Mouse (Mus musculus) left cerebral cortex, postnatal 4 days (tissue): Measurements from ENCODE around the gene Ppm1m. TPM values are rescaled to one million over a fixed set of nuclear protein-coding genes. Genes with fewer than 3 reads are reported as not detected.

ENCODE experiments used
- DNase-seq: peaks from one replicate; pipeline ENCODE4 v3.0.0-alpha.2; 2022
- intact Hi-C: fragments of 180-260 bp; cut with DNase I; formaldehyde crosslinking; loops from one replicate; pipeline ENCODE4 v1.15.1; 2025
- microRNA-seq: library from miRNA; unstranded; fragments of <30 nt; microRNA quantifications from one replicate; pipeline ENCODE4 v1.2.0, GENCODE M21; 2022
- total RNA-seq, 2 experiments: library from RNA; stranded (reverse); gene quantifications; 2 replicates each; pipeline ENCODE4 v1.2.3; 2021

The Ppm1m gene
- total RNA-seq, 2 experiments from 2014 or later = 16.1 to 18.7 TPM

- DNase-seq = no peak
- intact Hi-C loops = no loop called here
These were observed 32.8 kb downstream of the Ppm1m start for GRCm38 (mm10) chr9:106166709-106167108.

DNA sequence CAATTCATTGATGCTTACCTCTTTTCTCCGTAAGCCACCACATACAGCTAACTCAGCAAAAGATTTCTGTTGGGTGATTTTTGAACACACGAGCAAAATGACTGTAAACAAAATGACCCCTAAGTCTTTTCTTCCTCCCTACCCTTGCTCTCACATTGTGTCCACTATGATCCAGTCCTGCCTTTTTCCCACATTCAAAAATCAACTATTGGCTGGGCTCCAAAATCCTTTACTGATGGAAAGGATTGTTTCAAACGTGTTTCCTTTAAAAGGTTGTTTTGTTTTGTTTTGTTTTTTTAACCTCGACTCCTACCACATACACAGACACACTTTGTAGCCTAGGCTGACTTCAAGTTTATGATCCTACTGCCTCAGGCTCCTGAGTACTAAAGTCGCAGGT, 39.1 kb downstream of the Ppm1m start:
- intact Hi-C loops = no loop called here
- DNase-seq = no peak

- intact Hi-C loops = no loop called here
- DNase-seq = peak; percentile 98
These were observed 39.7 kb downstream of the Ppm1m start for GRCm38 (mm10) chr9:106159784-106160301.

- DNase-seq = no peak
- intact Hi-C loops = no loop called here
These were observed 40.3 kb downstream of the Ppm1m start for GRCm38 (mm10) chr9:106159237-106159636.

- intact Hi-C loops = no loop called here
- DNase-seq = no peak
These were observed 41.5 kb downstream of the Ppm1m start, which contains the start of gene Glyctk for GRCm38 (mm10) chr9:106158037-106158491. Gene Glyctk, minus strand, starts transcription at chr9:106158138.

DNA sequence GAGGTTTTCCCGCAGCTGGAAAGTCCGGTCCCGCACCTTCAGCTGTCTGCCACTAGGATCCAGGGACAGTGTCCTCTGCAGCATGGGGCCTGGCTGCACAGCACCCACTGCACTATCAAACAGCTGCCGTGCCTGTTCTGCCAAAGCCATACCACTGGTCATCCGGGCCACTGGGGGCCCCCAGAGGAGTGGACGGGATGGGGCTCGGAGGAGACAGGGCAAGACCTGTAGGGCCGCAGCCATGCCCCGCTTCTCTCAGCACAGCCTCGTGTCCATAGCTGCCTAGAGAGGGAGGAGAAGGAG, 42.0 kb downstream of the Ppm1m start:
- no peak for DNase-seq
- intact Hi-C loops = no loop called here

GRCm38 (mm10) chr9:106156921-106157622, 42.5 kb downstream of the Ppm1m start:
- DNase-seq = no peak
- intact Hi-C loops = no loop called here

DNA sequence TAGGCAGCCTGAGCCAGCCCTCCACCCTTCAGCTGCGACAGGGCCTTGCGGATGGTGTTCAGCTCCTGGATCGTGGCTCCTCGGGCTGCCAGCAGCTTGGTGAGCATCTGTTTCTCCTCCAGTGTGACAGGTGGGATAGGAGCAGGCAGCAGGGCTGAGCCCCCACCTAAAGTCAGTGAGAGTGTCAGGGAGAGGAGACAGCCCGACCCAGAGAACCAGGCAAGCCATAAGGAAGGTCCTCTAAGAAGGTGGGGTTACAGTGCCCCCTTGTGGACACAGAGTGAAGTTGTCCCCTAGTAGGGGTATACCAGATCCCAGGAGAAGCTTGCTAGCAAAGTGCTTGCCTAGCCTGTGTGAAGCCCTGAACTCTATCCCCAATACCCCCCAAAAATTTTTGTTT, 43.1 kb downstream of the Ppm1m start:
- intact Hi-C loops = no loop called here
- DNase-seq = peak; percentile 83

DNA sequence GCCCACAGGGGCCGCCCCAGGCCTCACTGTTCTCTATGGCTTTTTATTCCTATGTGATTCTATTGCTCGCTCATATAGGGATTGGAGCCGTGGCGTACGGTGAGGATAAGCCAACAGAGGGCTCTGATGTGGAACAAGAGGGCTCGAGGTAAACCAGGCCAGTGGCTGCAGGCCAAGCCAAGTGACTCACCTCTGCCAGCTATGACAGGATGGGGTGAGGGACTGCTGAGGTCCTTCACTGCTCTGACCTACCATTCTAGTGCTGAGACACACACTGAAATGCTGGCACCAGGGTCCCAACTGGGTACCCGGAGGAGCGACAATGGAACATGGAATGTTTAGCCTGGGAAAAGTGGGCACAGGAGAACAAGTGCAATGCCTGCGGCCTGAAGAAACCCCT, 45.4 kb downstream of the Ppm1m start:
- DNase-seq = no peak
- intact Hi-C loops = no loop called here

- DNase-seq = no peak
- intact Hi-C loops = no loop called here
These were observed 50.2 kb downstream of the Ppm1m start for GRCm38 (mm10) chr9:106149399-106149754.

DNA sequence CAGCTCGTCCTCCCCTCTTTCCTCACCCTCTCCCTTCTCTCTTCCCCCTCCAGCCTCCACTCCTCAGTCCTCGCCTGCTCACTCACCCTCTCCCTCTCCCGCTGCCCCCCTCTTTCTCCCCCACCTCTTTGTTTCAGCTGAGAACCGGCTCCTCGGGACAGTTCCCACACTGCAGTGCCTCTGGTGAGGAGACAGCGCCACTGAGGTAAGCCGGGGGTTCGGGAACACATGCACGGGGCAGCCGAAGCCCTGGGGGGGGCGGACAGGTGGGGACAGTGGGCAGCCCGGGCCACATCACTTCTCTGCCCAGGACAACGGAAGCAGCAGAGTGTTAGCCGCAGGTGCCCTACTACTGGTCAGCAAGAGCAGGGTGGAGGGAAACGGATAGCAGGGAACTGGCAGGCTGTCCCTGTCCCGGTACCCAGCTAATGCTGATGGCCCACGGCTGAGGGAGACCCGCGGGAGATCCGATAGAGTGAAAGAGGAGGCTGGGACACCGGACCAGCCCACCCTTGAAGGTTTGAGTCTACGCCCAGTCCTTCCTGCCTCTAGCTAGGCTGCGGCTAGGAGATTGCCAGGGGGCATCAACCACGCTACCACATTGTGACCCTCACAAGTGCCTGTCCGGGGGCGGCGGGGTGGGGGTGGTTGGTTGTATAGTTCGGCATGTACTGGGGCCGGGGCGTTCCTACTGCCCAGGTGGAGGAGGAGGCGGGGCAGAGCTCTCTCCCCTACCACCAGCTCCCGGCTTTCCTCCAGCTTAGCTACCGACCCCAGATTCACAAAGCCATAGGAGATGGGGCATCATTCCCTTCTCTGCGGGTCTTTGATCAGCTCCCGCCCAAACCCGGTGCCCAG, 50.8 kb downstream of the Ppm1m start:
- intact Hi-C loops = no loop called here
- peak; percentile 42 for DNase-seq

GRCm38 (mm10) chr9:106147851-106148431, 51.6 kb downstream of the Ppm1m start:
- intact Hi-C loops = no loop called here
- DNase-seq = no peak

DNA sequence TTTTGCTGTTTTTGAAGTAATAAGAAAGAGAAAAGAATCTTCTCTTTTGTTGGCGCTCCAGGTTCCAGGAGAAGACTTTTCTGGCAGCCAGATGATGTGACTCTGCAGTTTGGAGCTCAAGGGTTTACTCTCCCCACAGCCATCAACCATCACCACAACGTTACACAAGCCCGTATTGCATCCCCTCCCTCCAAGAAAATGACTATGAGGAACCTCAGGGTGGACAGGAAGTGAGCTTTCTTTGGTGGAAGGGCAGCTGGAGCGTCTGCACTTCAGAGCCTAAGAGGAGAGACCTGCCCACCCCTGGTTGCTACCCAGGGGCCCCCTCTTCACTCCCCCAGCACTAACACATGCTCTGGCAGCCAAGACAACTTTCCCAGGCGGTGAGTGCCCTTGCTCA, 52.3 kb downstream of the Ppm1m start:
- intact Hi-C loops = no loop called here
- no peak for DNase-seq

DNA sequence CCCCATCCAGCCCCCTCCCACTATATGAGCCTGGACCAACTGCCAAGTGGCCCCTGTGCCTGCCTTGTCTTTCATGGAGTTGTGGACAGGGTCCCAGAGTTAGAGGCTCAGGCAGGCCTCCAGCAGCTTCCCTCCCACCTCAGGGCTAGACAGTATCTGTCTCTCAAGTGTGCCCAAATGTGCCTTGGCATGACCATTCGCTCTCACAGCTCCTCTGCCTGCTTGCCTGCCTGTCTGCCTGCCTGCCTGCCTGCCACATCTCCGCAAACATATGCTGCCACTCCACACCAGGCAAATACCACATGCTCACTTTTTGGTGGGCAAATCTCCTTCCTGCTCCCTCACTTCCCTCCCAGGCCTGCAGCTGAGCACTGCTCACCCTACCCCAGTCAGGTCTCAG, 54.0 kb downstream of the Ppm1m start:
- intact Hi-C loops = no loop called here
- peak; percentile 64 for DNase-seq

Small RNA genes lying within 50 kb of the gene (microRNA-seq; reads per million reads assigned to microRNA genes)
- gene Mir135a-1 (211 reads per million, percentile 59 among the genes with 10 or more reads in this experiment), gene Mirlet7g (84,586 reads per million, percentile 100 among the genes with 10 or more reads in this experiment)

Other genes with a start within 250 kb of the Ppm1m start
- gene Col6a5, start 239.1 kb downstream of the Ppm1m start, total RNA-seq = 1 to 10 TPM; 1.8 to 2.9 TPM
- gene Col6a4, start 103.0 kb downstream of the Ppm1m start, total RNA-seq = 1 to 10 TPM; 2.0 to 3.1 TPM
- 1 to 10 TPM; 2.7 to 3.5 TPM for gene Glyctk, start 41.6 kb downstream of the Ppm1m start, total RNA-seq
- gene Wdr82, start 28.8 kb downstream of the Ppm1m start, total RNA-seq = 100 to 1,000 TPM; 168 to 170 TPM
- 10 to 100 TPM; 34.4 to 38.2 TPM for gene Twf2, start 3.4 kb upstream of the Ppm1m start, total RNA-seq
- under 1 TPM; 0.46 to 0.48 TPM for gene Tlr9, start 22.9 kb upstream of the Ppm1m start, total RNA-seq
- gene Alas1, start 48.9 kb upstream of the Ppm1m start, total RNA-seq = 10 to 100 TPM; 97.5 to 99.8 TPM
- gene Poc1a, start 81.3 kb upstream of the Ppm1m start, total RNA-seq = 10 to 100 TPM; 11.0 to 11.9 TPM
- 10 to 100 TPM; 54.3 to 54.4 TPM for gene Dusp7, start 168.9 kb upstream of the Ppm1m start, total RNA-seq
- gene Rpl29, start 229.7 kb upstream of the Ppm1m start, total RNA-seq = 100 to 1,000 TPM; 480 to 518 TPM
- 10 to 100 TPM; 14.3 to 19.0 TPM for gene Acy1, start 238.6 kb upstream of the Ppm1m start, total RNA-seq
- 10 to 100 TPM; 13.3 to 13.8 TPM for gene Abhd14b, start 247.7 kb upstream of the Ppm1m start, total RNA-seq
- gene Abhd14a, start 247.9 kb upstream of the Ppm1m start, total RNA-seq = 10 to 100 TPM; 70.1 to 71.4 TPM